Mouse (Mus musculus): ENCODE data around the gene Gm20388. TPM values are rescaled to one million over a fixed set of nuclear protein-coding genes. Genes with fewer than 3 reads are reported as not detected.

The Gm20388 gene
- polyA plus RNA-seq, 1 experiment, result 0.36 TPM

DNA sequence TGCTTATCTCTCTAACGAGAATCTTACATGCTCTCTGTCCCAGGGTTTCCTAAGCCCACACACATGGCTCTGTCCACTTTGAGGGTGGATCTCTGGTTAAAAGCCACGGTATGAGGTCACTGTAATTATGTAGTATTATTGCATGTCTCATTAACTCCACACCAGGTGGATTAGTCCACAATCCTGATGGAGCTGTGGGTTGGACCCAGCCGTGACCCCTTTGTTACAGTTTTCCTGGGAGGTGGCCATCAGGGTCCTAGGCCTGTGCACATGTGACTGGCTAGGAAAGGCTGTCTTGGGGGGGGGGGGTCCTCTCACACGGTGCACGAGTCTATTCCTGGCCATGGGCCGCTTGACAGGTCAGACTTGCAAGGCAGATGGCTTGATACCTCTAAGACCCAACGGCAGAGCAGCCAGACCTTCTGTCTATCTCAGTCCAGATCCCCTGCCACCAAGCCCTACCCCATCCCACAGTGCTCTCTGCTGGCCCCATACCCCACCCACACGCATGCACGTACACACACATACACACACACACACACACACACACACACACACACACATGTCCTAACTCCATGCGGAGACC lies 395.3 kb downstream of the Gm20388 start:
- TF ChIP-seq TAL1 (IDR thresholded peaks at IDR 0.05; ENCODE audit: low read length), result no peak
- TF ChIP-seq GATA1 (IDR thresholded peaks at IDR 0.05; ENCODE audit: low read length), result no peak
- peaks cover 37% of the 10 kb centered on the region for H3K27me3 ChIP-seq (ENCODE audit: control insufficient read depth)
- H3K4me1 ChIP-seq (ENCODE audit: control insufficient read depth), result peaks cover 7% of the 10 kb centered on the region

GRCm38 (mm10) chr8:120307103-120307502 lies 396.5 kb downstream of the Gm20388 start:
- Histone ChIP-seq H3K4me1 (ENCODE audit: control insufficient read depth) (peaks cover 2% of the 10 kb centered on the region), H3K36me3 (ENCODE audit: control insufficient read depth) (no peaks in the 10 kb centered on the region), H3K9me3 (ENCODE audit: control insufficient read depth, low read length) (no peaks in the 10 kb centered on the region), H3K4me3 (replicated peaks) (no peak overlapping the region), H3K27me3 (ENCODE audit: control insufficient read depth) (peaks cover 39% of the 10 kb centered on the region)
- TF ChIP-seq TAL1 (IDR thresholded peaks at IDR 0.05; ENCODE audit: low read length) (no peak), GATA1 (IDR thresholded peaks at IDR 0.05; ENCODE audit: low read length) (no peak)

More for the DNA sequence above, 395.3 kb downstream of the Gm20388 start:
- H3K9me3 ChIP-seq (ENCODE audit: control insufficient read depth, low read length), result no peaks in the 10 kb centered on the region
- no peak overlapping the region for H3K4me3 ChIP-seq (replicated peaks)
- no peaks in the 10 kb centered on the region for H3K36me3 ChIP-seq (ENCODE audit: control insufficient read depth)

GRCm38 (mm10) chr8:120307528-120307927 lies 396.9 kb downstream of the Gm20388 start:
- Histone ChIP-seq H3K4me3 (replicated peaks) (no peak overlapping the region), H3K9me3 (ENCODE audit: control insufficient read depth, low read length) (no peaks in the 10 kb centered on the region), H3K4me1 (ENCODE audit: control insufficient read depth) (peaks cover 2% of the 10 kb centered on the region), H3K36me3 (ENCODE audit: control insufficient read depth) (no peaks in the 10 kb centered on the region), H3K27me3 (ENCODE audit: control insufficient read depth) (peaks cover 39% of the 10 kb centered on the region)
- no peak for TF ChIP-seq TAL1 (IDR thresholded peaks at IDR 0.05; ENCODE audit: low read length)
- TF ChIP-seq GATA1 (IDR thresholded peaks at IDR 0.05; ENCODE audit: low read length), result no peak

- TF ChIP-seq GATA1 (IDR thresholded peaks at IDR 0.05; ENCODE audit: low read length), result no peak
- TF ChIP-seq TAL1 (IDR thresholded peaks at IDR 0.05; ENCODE audit: low read length), result no peak
- no peak overlapping the region for H3K4me3 ChIP-seq (replicated peaks)
- H3K9me3 ChIP-seq (ENCODE audit: control insufficient read depth, low read length), result no peaks in the 10 kb centered on the region
- H3K27me3 ChIP-seq (ENCODE audit: control insufficient read depth), result peaks cover 39% of the 10 kb centered on the region
- H3K36me3 ChIP-seq (ENCODE audit: control insufficient read depth), result no peaks in the 10 kb centered on the region
- peaks cover 2% of the 10 kb centered on the region for H3K4me1 ChIP-seq (ENCODE audit: control insufficient read depth)
These were observed 397.5 kb downstream of the Gm20388 start for GRCm38 (mm10) chr8:120308131-120308530.

- Histone ChIP-seq H3K27me3 (ENCODE audit: control insufficient read depth) (peaks cover 39% of the 10 kb centered on the region), H3K36me3 (ENCODE audit: control insufficient read depth) (no peaks in the 10 kb centered on the region)
- TF ChIP-seq TAL1 (IDR thresholded peaks at IDR 0.05; ENCODE audit: low read length) (no peak), GATA1 (IDR thresholded peaks at IDR 0.05; ENCODE audit: low read length) (no peak)
These were observed 397.9 kb downstream of the Gm20388 start for GRCm38 (mm10) chr8:120308553-120308952.

DNA sequence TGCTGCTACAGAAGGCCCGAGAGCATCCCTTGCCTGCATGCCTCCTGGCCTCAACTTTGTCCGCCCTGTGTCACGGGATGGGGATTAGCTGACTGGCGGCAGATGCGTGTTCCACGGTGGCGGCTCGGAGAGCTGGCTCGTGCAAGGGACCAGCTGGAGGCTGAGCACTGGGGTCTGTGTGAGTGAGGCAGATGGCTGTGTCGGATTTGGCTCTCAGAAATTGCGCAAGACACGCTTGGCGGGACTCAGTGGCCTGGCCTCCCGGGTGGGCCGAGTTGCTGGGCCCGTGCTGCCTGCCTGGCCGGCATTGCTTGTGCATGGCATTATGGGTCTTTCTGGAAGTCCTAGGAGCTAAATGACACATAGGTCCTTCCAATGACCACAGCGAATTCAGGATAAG lies 398.7 kb downstream of the Gm20388 start:
- Histone ChIP-seq H3K4me3 (replicated peaks) (no peak overlapping the region), H3K36me3 (ENCODE audit: control insufficient read depth) (no peaks in the 10 kb centered on the region), H3K4me1 (ENCODE audit: control insufficient read depth) (peaks cover 2% of the 10 kb centered on the region), H3K27me3 (ENCODE audit: control insufficient read depth) (peaks cover 42% of the 10 kb centered on the region), H3K9me3 (ENCODE audit: control insufficient read depth, low read length) (no peaks in the 10 kb centered on the region)
- no peak for TF ChIP-seq TAL1 (IDR thresholded peaks at IDR 0.05; ENCODE audit: low read length)
- no peak for TF ChIP-seq GATA1 (IDR thresholded peaks at IDR 0.05; ENCODE audit: low read length)

More at GRCm38 (mm10) chr8:120308553-120308952, 397.9 kb downstream of the Gm20388 start:
- H3K9me3 ChIP-seq (ENCODE audit: control insufficient read depth, low read length), result no peaks in the 10 kb centered on the region
- peaks cover 2% of the 10 kb centered on the region for H3K4me1 ChIP-seq (ENCODE audit: control insufficient read depth)
- no peak overlapping the region for H3K4me3 ChIP-seq (replicated peaks)

DNA sequence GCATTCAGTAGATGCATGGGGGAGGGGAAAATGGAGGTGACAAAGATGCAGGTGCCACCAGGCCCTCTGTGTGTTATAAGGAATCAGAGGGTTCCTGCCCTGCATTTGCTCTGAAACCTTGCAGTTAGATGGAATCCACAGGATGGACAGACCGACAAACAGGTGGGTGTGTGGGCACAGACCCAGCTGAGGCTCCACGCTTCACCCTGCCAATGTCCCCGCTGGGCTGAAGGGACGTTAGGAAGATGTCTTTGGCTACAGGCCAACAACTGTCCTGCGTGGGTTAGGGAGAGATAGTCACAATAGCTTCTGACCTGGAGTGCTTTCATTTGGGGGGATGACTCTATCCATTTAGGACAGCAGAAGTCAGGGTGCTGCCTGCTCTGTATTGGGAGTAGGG lies 399.4 kb downstream of the Gm20388 start:
- peaks cover 2% of the 10 kb centered on the region for H3K4me1 ChIP-seq (ENCODE audit: control insufficient read depth)

GRCm38 (mm10) chr8:120312452-120312851 lies 401.8 kb downstream of the Gm20388 start:
- Histone ChIP-seq H3K36me3 (ENCODE audit: control insufficient read depth) (no peaks in the 10 kb centered on the region), H3K27me3 (ENCODE audit: control insufficient read depth) (peaks cover 33% of the 10 kb centered on the region), H3K4me3 (replicated peaks) (no peak overlapping the region), H3K4me1 (ENCODE audit: control insufficient read depth) (no peaks in the 10 kb centered on the region; the same call in 1 of the 2 replicates), H3K9me3 (ENCODE audit: control insufficient read depth, low read length) (no peaks in the 10 kb centered on the region)
- no peak for TF ChIP-seq TAL1 (IDR thresholded peaks at IDR 0.05; ENCODE audit: low read length)
- no peak for TF ChIP-seq GATA1 (IDR thresholded peaks at IDR 0.05; ENCODE audit: low read length)

More for the DNA sequence above, 399.4 kb downstream of the Gm20388 start:
- Histone ChIP-seq H3K36me3 (ENCODE audit: control insufficient read depth) (no peaks in the 10 kb centered on the region), H3K27me3 (ENCODE audit: control insufficient read depth) (peaks cover 42% of the 10 kb centered on the region), H3K9me3 (ENCODE audit: control insufficient read depth, low read length) (no peaks in the 10 kb centered on the region), H3K4me3 (replicated peaks) (no peak overlapping the region)
- TF ChIP-seq GATA1 (IDR thresholded peaks at IDR 0.05; ENCODE audit: low read length) (no peak), TAL1 (IDR thresholded peaks at IDR 0.05; ENCODE audit: low read length) (no peak)

- no peak overlapping the region for H3K4me3 ChIP-seq (replicated peaks)
- H3K9me3 ChIP-seq (ENCODE audit: control insufficient read depth, low read length), result no peaks in the 10 kb centered on the region
- no peak for TF ChIP-seq TAL1 (IDR thresholded peaks at IDR 0.05; ENCODE audit: low read length)
- TF ChIP-seq GATA1 (IDR thresholded peaks at IDR 0.05; ENCODE audit: low read length), result no peak
- no peaks in the 10 kb centered on the region; the same call in 1 of the 2 replicates for H3K4me1 ChIP-seq (ENCODE audit: control insufficient read depth)
- H3K36me3 ChIP-seq (ENCODE audit: control insufficient read depth), result no peaks in the 10 kb centered on the region
- H3K27me3 ChIP-seq (ENCODE audit: control insufficient read depth), result peaks cover 21% of the 10 kb centered on the region
These were observed 403.0 kb downstream of the Gm20388 start for GRCm38 (mm10) chr8:120313674-120314073.

Measured in erythroblast, embryonic 14.5 days (primary cell).